Mouse (Mus musculus) MN1 (cell line): ENCODE data around the gene Sema4a.
A peak's percentile ranks its signal among the peaks of the same experiment; 100 is the strongest.

ENCODE experiments used
- DNase-seq: peaks from one replicate; pipeline ENCODE4 v3.0.0-alpha.2; 2016; ENCODE audit warnings: low spot score

Gene Sema4a

DNA sequence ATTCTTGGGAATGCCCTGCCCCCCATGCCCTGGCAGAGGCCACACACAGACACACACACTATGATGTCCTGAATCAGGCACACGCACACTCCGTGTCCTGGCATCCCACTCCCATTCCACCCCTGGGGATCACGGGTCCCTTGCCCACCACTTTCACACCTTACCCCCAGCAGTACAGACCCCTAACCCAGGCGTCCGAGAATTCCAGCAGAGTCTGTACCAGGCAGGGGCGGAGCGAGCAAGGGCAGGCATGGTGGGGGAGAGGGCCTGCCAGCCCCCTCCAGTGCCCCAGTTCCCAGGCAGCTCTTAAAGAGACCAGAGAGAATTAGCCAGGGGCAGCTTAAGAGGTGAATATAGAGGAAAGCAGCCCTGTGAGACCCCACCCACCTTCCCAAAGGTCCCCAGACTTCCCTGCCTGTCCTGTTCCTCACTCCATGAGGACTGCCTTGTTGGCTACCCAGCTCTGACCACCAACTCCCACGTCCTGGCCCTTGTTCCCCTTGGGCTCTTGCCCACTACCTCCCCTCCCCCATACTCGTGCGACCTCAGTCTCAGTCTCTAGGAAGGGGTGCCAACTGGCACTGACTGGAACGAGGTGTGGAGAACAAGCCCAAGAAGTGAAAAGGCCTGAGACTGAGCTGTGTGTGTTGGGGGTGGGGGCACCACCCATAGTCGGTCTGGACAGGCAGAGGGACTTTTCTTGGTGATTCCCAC, at the start of gene Sema4a:
Gene Sema4a (minus strand): TSS at position 200 of the 714 bp plus-strand sequence.
- DNase-seq, result no peak

DNA sequence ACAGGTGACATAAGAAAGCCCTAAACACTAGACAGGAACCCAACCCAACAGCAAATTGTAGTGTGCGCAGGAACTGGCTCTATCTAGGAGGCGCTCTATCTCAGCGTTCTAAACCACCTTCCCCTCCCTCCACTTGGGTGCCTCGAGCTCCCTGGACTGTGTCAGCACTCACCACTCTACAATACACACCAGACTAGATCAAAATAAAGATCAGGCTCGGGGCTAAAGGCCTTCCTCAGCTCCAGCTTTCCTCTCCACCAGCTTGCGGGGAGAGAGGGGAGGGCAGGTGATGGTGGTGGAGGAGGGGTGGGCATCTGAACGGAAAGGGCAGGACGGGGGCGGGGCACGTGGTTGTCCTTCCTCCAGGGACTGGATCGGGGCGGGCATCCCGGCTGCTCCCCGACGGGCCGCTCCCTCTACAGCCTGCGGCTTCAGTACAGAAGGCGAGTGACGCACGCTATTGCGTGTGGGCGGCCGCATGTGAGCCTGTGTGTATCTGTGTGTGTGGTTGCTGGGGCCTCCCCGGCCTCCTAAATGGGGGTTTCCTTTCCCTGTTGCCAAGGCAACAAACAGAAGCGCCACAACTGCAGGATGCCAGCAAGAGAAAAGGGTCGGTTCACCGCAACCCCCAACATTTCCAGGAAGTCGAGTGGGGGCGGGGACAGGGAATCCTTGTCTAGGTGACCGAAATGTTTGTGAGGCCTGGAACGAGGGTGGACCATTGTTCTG, 48.9 kb upstream of the Sema4a start, which contains the start of gene Lmna:
Gene Lmna (minus strand): TSS at position 265 of the 729 bp plus-strand sequence.
- DNase-seq, result peak; percentile 98

DNA sequence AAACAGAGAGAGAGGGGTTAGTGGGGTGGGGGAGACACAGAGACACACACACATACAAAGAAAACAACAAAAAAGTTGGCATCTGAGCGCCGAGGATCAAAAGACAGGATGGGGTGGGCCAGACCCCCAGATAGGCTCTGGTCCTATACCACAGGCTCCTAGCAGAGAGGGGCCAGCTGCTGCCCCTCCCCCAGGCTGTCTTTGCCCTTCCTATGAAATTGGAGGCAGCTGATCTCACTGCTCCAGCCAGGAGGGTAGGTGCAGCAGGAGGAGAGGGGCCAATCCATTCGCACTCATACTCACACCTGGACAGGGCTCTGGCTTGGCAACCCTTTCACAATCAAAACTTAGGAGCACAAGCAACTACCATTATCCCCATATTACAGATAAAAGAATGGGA, 48.3 kb upstream of the Sema4a start:
- no peak for DNase-seq

DNA sequence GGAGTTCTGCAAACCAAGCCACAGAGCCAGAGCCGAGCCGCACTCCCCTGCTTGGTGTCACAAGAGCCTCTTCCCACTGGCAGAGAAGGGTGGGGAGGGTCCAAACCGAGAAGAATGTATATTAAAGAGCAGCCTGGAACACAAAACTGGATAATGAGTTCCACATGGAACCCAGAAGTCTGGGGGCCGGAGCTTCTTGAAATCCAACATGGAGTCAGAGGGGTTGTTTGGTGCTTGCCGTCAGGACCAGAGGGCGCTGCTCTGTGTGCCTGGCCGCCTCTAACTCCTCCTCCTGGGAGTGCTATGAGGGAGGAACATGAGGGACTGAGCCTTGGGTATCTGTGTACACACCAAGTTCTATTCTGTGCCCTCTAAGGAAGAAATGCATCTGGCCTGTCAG, 44.8 kb upstream of the Sema4a start:
- no peak for DNase-seq

DNA sequence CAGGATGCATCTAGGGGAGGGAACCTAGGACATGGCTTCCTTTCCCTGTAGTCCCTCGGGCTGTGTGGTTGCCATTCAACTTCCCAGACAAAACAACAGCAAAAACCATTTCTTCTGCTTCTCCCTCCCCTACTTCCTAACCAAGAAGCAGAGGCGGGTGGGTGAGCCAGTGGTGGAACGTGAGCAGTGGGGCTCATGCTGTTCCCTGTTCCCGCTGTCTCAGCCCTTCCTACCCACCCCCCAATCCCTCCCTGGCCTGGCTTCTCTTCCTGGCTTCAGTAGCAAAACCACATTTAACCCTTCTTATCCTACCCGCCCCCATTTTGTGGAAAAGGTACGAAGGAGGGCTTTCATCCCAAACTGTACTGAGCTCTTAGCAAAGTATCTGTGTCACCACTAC, 44.1 kb upstream of the Sema4a start:
- DNase-seq, result no peak

DNA sequence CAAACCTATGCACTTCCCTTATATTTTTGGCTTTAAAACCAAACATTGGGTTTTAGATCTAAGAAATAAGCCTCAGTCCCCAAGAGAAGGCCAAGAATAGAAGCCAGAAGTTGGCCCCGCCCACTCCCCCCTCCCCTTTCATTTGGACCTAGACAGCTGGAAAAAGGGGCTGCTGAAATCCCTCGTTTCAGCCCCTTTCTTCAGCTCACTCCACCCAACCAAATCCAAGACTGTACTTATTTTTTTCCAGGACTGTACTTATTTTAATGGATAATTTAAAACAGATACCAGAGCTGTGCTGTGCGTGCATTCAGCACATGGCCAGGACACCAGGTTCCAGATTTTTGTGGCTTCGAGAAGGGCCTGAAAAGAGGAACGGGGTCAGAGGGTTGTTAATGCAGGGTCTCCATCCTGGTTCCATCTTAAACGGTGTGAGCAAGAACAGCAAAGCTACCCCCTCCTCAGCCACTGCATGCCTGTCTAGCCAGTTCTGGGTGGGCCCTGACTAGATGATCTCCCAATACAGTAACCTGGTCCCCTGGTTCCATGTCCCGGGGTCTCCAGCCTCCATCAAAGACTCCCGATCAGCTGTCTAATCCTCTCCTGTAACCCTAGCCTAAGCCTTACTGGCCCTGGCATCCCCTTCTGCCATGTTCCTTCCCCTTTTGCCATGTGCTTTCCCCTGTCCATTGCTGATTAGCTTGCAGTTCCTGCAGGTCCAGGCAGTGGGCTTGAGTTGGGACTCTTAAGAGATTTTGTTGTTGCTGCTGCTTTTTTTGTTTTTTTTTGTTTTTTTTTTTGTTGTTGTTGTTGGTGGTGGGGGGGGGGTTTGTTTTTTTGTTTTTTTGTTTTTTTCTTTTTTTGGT, 43.1 kb upstream of the Sema4a start:
- peak; percentile 72 for DNase-seq

DNA sequence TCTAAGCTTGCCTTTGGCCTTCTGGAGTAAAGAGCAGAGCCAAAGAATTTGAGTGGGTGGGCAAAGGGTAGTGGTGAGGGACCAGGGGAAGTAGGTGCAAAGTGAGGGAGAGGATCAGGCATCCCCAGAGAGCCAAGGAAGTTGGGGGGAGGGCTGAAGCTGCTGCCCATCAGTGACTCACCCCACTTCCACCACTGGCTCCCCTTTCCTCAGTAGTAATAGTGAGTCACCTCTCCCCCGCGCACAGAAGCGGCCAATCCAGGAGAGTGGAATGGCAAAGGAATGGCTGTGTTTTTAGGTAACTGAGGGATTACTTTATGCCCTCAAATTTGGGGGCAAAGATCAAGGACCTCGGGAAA, 42.5 kb upstream of the Sema4a start:
- peak; percentile 67 for DNase-seq

DNA sequence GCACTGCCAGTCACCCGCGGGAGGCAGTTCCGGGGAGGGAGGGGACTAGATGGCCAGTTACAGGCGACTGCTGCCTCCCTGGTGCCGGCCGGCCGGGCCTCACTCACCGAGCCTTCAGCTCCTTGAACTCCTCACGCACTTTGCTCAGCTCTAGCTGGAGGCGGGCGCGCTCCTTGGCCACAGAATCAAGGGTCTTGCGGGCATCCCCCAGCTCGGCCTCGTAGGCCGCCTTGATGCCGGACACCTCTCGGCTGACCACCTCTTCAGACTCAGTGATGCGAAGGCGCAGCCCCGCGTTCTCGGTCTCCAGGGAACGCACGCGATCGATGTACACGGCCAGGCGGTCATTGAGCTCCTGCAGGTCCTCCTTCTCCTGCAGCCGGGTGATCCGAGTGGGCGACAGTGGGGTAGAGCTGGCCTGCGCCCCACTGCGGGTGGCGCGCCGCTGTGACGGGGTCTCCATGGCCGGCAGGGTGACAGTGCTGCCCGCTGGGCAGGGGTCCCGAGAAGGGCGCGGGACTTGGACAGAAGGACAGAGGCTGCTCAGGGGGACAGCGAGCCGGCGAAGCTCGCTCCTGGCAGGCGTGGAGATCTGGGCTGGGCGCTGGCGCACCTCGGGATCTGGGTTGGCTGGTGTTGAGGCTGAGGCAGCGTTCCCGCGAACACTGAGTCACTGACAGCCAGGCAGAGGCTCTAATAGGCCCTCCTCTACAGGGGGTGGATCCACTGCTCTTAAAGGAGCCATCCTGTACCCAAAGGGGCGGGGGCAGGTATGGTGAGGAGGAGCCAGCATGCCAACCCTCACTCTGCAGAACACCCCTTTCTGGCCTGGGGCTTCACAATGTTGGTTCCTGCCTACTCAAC, 41.9 kb upstream of the Sema4a start:
- peak; percentile 94 for DNase-seq

DNA sequence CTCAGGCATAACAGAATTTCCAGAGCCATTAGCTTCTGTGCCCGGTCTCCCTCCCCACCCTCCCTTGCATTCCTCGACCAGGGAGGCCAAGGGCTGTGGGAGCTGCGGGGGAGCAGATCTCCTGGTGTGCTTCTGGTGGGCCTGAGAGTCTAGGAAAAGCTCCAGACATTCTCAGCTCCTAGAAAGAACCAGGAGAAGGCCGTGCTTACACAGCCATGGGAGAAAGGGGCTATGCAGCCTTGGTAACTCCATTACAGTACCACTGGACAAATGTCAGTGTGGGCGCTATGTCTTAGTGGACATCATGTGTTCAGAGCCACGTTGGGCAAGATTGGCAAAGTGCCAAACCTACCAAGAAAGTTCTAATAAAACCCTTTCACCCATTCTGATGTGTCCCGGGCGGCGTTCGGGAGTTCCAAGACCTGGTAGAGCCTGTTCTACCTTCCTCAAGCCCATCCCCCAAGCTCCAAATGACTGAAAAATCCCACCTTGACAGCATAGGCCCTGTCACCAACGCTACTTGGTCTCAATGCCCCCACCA, 41.1 kb upstream of the Sema4a start:
- peak; percentile 64 for DNase-seq

DNA sequence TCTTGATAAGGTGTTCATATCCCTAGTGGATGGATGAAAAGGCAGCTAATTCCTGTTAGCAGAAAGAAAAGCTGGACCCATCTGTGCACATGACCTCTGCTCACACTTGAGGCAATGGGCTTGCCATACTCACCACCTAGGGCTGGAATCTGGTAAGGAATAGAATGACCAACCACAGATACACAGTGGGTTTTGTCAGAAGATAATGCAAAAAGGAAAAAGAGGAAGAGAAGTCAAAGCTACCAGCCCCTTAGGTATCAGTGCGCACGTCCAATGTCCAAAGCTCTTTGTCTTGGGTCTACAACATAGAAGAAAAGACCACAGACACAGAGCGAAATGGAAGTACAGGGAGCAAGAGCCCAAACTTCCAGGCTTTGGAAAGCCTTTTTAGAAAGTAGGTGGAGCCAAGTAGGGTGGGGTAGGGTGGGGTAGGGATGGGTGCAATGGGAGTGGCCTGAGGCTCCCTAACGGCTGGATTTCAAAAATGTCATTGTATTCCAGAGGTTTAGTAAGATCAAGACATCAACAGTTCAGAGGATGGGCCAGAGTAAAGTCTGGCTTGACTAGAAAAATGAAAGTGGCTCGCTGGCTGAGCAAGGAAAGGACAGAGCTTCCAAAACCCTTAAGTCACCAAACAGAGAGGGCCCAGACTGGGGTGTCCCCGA, 40.5 kb upstream of the Sema4a start:
- no peak for DNase-seq

DNA sequence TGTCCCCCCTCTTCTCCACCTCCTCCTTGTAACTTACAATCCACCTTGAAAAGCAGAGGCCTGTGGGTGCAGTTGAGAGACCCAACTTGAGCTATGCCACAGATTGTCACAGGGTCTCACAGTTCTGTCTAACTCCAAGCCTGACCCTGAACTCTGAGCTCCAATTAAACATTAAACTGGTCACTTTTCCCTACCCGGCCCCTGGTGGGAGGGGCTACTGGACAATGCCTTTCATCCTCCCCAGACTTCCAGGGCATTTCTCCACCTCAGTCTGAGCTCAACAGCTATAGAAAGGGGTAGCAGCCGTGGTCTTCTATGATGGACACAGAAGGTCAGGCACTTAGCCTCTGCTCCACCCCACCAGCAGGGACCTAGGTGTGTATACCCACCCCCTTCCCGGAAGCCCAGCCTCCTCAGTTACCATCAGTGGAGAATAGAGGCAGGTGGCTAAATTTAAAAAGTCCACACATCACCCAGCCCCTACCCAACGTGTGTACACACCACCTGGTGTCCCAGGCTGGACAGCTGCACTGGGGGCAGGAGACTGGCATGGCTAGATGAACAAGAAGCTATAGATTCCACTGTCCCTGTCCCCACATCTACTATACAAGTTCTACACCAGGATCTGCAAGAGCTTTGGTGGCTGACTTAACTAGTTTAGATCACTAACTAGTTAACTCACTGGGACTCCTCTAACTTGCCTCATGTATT, 39.8 kb upstream of the Sema4a start:
- no peak for DNase-seq

DNA sequence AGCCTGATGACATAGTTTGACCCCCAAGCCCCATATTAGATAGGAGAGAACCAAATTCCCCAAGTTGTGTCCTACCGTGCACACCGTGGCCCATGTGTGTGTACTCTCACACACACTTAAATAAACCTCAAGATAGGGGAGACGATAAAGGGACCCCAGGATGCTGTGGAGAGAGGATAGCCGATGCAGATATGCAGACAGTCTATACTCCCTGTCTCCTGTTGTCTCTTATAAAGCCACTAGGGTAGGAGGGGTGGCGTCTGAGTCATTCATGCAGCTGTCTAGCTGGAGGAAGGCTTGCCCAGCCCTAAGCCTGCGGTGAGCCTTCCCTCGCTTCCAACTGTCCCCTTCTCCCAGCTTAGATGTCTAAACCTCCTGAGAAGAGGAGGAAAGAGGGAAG, 39.1 kb upstream of the Sema4a start:
- DNase-seq, result peak; percentile 52

DNA sequence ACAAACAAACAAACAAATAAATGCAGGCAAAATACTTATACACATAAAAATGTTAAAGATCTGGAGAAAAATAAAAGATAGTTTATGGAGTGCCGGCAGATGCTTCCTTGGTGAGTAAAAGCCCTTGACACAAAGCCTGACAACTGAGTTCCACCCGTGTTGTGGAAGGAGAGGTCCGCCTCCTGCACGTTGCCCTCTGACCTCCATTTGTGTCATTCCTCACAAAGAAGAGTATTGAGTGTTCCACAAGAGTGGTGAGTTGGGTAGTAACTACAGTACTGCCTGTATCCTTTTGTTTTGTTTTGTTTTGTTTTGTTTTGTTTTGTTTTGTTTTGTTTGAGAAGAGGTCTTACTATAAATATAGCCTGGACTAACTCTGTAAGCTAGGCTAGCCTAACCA, 38.6 kb upstream of the Sema4a start:
- DNase-seq, result no peak

DNA sequence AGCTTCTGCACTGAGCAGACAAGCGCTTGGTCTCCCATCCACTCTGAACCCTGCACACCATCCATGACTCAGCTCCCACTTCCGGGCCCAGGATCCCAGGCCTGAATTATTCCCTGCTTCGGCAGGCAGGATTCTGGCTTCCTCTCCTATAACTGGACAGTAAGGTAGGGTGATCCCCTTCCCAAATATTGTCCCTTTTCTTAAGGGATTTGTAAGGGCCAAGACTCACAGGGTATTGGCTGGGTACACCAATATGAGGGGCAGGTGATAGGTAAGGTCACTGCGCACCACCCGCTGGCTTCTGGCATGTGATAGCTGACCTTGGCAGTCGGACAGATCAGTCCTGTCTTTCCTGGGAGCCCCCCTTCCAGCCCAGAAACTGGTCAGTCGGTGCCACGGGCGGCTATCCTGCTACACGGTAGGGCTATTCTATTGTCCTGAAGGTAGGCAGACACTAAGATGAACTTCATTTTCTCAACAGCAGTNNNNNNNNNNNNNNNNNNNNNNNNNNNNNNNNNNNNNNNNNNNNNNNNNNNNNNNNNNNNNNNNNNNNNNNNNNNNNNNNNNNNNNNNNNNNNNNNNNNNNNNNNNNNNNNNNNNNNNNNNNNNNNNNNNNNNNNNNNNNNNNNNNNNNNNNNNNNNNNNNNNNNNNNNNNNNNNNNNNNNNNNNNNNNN, 34.9 kb upstream of the Sema4a start:
- DNase-seq, result peak; percentile 65

DNA sequence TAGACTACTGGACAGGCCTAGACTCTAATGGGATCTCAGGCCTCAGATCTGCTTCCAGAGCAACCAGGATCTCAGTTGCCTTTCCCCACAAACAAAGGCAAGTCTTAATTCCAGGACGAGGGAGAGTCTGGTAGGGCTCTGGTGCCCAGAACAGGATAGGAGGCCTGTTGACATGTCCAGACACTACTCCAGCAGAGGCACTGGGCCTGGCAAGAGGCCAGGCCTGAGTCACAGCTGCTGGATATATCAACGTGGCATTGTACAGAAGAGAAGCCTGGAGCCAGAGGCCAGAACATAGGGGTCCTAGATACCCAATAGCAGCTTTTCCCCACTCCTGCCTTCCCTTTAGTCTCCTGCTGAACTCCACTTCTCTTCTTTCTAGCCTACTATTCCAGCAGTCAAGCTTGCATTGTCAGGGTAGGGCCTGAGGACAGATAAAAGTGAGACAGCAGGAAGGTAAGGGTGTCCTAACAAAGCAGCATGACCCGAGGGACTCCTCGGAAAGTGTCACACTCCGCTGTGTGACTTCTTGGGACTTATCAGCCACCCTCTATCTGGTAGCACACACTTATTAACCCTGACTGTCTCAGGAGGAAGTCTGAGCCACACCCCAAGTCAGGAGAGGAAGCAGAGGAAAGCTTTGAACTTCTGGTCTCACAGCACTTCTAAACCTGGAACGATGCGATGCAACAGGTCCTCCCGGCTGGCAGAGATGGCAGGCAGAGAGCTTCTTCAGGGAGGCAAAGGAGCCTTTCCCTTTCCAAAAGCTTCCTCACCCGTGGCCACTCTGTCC, 34.0 kb upstream of the Sema4a start:
- DNase-seq, result peak; percentile 96

DNA sequence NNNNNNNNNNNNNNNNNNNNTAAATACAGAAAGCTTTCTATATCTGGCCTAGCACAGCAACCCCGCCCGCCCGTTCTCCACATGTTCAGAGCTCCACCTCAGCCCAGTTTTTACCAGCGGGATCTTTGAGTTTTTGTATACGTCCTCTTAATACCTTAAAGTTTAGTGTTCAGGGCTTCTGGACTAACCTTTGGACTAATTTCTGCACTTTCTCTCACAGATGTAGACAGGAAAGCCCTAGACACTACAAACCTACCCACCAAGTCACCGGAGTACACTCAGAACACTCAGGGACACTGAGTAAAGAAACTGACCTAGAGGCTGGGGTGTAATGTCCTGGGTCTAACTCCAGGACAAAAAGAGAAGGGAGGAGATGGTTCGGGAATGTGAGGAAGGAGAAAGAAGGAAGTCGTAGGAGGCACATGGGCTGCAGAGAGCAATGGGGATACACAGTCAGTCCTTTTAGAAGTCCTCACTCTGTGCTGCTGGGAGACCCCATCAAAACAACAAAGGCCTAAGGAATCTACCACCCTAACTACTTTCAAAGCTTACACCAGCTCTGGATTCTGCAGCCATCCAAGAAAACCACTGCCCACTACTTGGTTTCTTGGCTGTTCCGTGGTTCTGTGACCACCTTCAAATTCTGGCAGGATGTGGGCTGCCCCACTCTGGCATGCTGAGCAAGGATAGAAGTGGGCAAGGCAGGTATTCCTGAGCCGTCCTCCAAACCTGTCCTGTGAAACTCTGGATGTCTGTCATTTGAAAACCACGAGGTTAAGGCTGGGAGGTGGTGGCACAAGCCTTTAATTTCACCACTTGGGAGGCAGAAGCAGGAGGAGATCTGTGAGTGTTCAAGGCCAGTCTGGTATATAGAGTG, 33.0 kb upstream of the Sema4a start:
- no peak for DNase-seq

DNA sequence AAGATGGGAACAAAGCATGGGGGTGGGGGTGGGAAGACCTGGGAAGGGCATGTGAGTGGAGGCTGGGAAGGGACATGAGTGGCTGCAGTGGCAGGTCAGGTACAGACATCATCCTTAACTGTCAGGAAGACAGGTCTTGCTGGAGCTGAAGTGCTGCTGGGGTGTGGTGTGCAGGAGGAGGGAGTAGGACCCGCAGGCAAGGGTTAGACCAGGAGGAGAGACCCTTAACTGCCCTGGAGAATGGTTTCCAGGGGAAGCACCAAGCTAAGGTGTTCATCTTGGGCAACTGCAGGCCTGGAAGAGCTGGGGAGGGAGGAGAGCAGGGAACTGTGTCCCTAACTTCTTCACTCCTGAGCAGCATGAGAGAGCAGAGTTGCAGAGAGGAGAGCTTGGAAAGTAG, 26.4 kb upstream of the Sema4a start:
- DNase-seq, result no peak

DNA sequence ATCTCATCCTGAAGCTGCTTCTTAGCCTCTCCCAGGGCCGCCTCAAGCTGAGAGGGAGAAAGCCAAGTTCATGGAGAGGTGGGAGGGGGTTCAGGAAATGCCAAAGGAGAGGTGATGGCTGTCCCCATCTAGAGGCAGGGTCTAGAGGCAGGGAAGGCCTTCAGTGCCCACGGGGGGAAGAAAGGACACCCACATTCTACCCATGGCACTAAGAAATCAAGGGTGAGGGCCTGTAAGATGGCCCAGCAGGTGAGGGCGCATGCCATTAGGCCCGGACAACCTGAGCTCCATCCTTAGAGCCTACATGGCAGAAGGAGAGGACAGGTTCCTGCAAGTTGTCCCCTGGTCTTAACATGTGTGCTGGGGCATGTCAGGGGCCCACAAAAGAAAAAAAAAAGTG, 25.9 kb upstream of the Sema4a start:
- DNase-seq, result no peak
